Mouse (Mus musculus) CH12.LX (cell line): ENCODE results near the gene Diexf.
A peak's percentile ranks its signal among the peaks of the same experiment; 100 is the strongest.

Source experiments
- CHD1 ChIP-seq: IDR thresholded peaks from 2 replicates; pipeline ENCODE4 v1.6.1; 2012; ENCODE audit warnings: low read depth, low read length, improper control_type of control experiment, inconsistent platforms
- CTCF ChIP-seq, 2 experiments: IDR thresholded peaks in 1 of 2; conservative IDR thresholded peaks in 1 of 2; 2 replicates each; pipeline ENCODE4 v1.5.1; 2011 to 2012; ENCODE audit warnings: low read depth in 2 of 2, low read length in 2 of 2, improper control_type of control experiment in 1 of 2, inconsistent platforms in 1 of 2, mild to moderate bottlenecking in 1 of 2, moderate library complexity in 1 of 2
- E2F4 ChIP-seq: IDR thresholded peaks from 2 replicates; pipeline ENCODE4 v1.6.1; 2011; ENCODE audit warnings: low read depth, low read length, improper control_type of control experiment; ENCODE audit not compliant: insufficient replicate concordance
- ETS1 ChIP-seq: conservative IDR thresholded peaks from 2 replicates; pipeline ENCODE4 v1.6.1; 2012; ENCODE audit warnings: low read depth, mild to moderate bottlenecking, inconsistent platforms, low read length, improper control_type of control experiment, moderate library complexity
- GABPA ChIP-seq: IDR thresholded peaks from 2 replicates; pipeline ENCODE4 v1.6.1; 2012; ENCODE audit warnings: low read depth, low read length, improper control_type of control experiment, inconsistent platforms; ENCODE audit not compliant: insufficient replicate concordance
- MAFK ChIP-seq: IDR thresholded peaks from 2 replicates; pipeline ENCODE4 v1.6.1; 2011; ENCODE audit warnings: low read length, improper control_type of control experiment; ENCODE audit not compliant: insufficient replicate concordance
- MYC ChIP-seq: IDR thresholded peaks from 2 replicates; pipeline ENCODE4 v1.6.1; 2011; ENCODE audit warnings: low read depth, mild to moderate bottlenecking, improper control_type of control experiment, low read length
- NELFE ChIP-seq: IDR thresholded peaks from 2 replicates; pipeline ENCODE4 v1.6.1; 2011; ENCODE audit warnings: low read depth, low read length, improper control_type of control experiment
- POLR2A ChIP-seq: IDR thresholded peaks from 2 replicates; pipeline ENCODE4 v1.6.1; 2011; ENCODE audit warnings: low read depth, mild to moderate bottlenecking, improper control_type of control experiment, low read length
- RAD21 ChIP-seq: IDR thresholded peaks from 2 replicates; pipeline ENCODE4 v1.6.1; 2011; ENCODE audit warnings: low read depth, mild to moderate bottlenecking, low read length, improper control_type of control experiment, moderate library complexity
- SIN3A ChIP-seq: IDR thresholded peaks from 2 replicates; pipeline ENCODE4 v1.6.1; 2012; ENCODE audit warnings: low read length, improper control_type of control experiment, inconsistent platforms
- USF1 ChIP-seq: IDR thresholded peaks from 2 replicates; pipeline ENCODE4 v1.6.1; 2014; ENCODE audit warnings: low read depth, mild to moderate bottlenecking, inconsistent platforms, low read length, improper control_type of control experiment
- USF2 ChIP-seq: conservative IDR thresholded peaks from 2 replicates; pipeline ENCODE4 v1.6.1; 2011; ENCODE audit warnings: low read depth, low read length, improper control_type of control experiment
- ZC3H11A ChIP-seq: IDR thresholded peaks from 2 replicates; pipeline ENCODE4 v1.6.1; 2012; ENCODE audit warnings: low read depth, mild to moderate bottlenecking, inconsistent platforms, low read length, improper control_type of control experiment

- TF ChIP-seq NELFE (0 out of 2 replicates have a peak, but pooled peaks have one; percentile 39), CTCF (conservative IDR thresholded peaks at IDR 0.05 in 1 of 2, IDR thresholded peaks at IDR 0.05 in 1 of 2; ENCODE audit: low read depth in 2 of 2, low read length in 2 of 2) (no peak), MAFK (no peak), E2F4 (no peak), ZC3H11A (no peak), USF2 (no peak), MYC (no peak), GABPA (no peak), POLR2A (peak; percentile 69), ETS1 (no peak), SIN3A (no peak), USF1 (no peak), RAD21 (no peak), CHD1 (no peak)
Measured at GRCm38 (mm10) chr1:193160317-193161032, 30.4 kb upstream of the Diexf start.
